Mouse (Mus musculus) midbrain, embryonic 14.5 days (tissue): Measurements from ENCODE around the gene Ctnna2. TPM values are rescaled to one million over a fixed set of nuclear protein-coding genes. Genes with fewer than 3 reads are reported as not detected.
A peak's percentile ranks its signal among the peaks of the same experiment; 100 is the strongest.

Source experiments
- ATAC-seq: fragments of 200-750 bp; cut with Nextera tagmentation; 2 replicates; pipeline ENCODE4 v1.8.0; 2017; ENCODE audit warnings: moderate number of reproducible peaks, moderate library complexity; ENCODE audit not compliant: low FRiP score, low TSS enrichment
- DNase-seq: peaks from one replicate; pipeline ENCODE4 v3.0.0-alpha.2; 2015
- H3K27ac ChIP-seq: fragments of 300-500 bp; sonication (generic); replicated peaks from 2 replicates; pipeline ENCODE4 v1.5.1; 2014; ENCODE audit warnings: mild to moderate bottlenecking, low read depth, low read length, moderate library complexity
- H3K27me3 ChIP-seq: fragments of 300-500 bp; sonication (generic); 2 replicates; pipeline ENCODE4 v1.6.1; 2014; ENCODE audit warnings: low read length, control low read depth, mixed read lengths; ENCODE audit not compliant: control insufficient read depth, insufficient read depth
- H3K36me3 ChIP-seq: fragments of 300-500 bp; sonication (generic); 2 replicates; pipeline ENCODE4 v1.6.1; 2014; ENCODE audit warnings: low read length, control low read depth; ENCODE audit not compliant: control insufficient read depth, insufficient read depth
- H3K4me1 ChIP-seq: fragments of 300-500 bp; sonication (generic); 2 replicates; pipeline ENCODE4 v1.6.1; 2014; ENCODE audit warnings: mild to moderate bottlenecking, antibody characterized with exemption, low read length, control low read depth; ENCODE audit not compliant: control insufficient read depth, insufficient read depth
- H3K4me2 ChIP-seq: fragments of 300-500 bp; sonication (generic); 2 replicates; pipeline ENCODE4 v1.6.1; 2014; ENCODE audit warnings: mild to moderate bottlenecking, low read length, moderate library complexity
- H3K4me3 ChIP-seq: fragments of 300-500 bp; sonication (generic); replicated peaks from 2 replicates; pipeline ENCODE4 v1.5.1; 2014; ENCODE audit warnings: low read depth, low read length
- H3K9ac ChIP-seq: fragments of 300-500 bp; sonication (generic); replicated peaks from 2 replicates; pipeline ENCODE4 v1.6.1; 2014; ENCODE audit warnings: mild to moderate bottlenecking, low read length, moderate library complexity
- H3K9me3 ChIP-seq: fragments of 300-500 bp; sonication (generic); 2 replicates; pipeline ENCODE4 v1.6.1; 2016; ENCODE audit warnings: low read length, control low read depth, mixed read lengths; ENCODE audit not compliant: control insufficient read depth
- WGBS: fragments of 180-500 bp; shearing (Covaris S2); extraction: QIAGEN DNeasy Blood & Tissue Kit; methylation state at CpG from one replicate; pipeline ENCODE4 v1.1.7; 2014; 5-methylcytosine and 5-hydroxymethylcytosine counted together
- polyA plus RNA-seq: library from polyadenylated mRNA; unstranded; fragments of >200 nt; fragmentation: Nextera tagmentation; extraction: Ambion mirVana; gene quantifications from 2 replicates; pipeline ENCODE4 v1.2.1, GENCODE M21; 2014

Gene Ctnna2
- polyA plus RNA-seq: 137 and 141 TPM in 2 replicates

GRCm38 (mm10) chr6:77979241-77979961, at the start of gene Ctnna2:
Gene Ctnna2, minus strand, starts transcription at chr6:77979699.
- no peaks in the 10 kb centered on the region for H3K27me3 ChIP-seq
- H3K9ac ChIP-seq: peak within 1 kb of the TSS; percentile 86
- no peaks in the 10 kb centered on the region for H3K9me3 ChIP-seq
- peaks cover 33% of the 10 kb centered on the region for H3K4me1 ChIP-seq
- H3K4me3 ChIP-seq: peak within 1 kb of the TSS; percentile 70
- under 1% methylated on average over 52 of the region's 58 CpGs for WGBS
- peak within 1 kb of the TSS; percentile 98 for H3K27ac ChIP-seq
- peak; percentile 99 for DNase-seq
- ATAC-seq: peak; percentile 96
- peak within 1 kb of the TSS; percentile 59 for H3K4me2 ChIP-seq
- no peaks in the 10 kb centered on the region for H3K36me3 ChIP-seq

GRCm38 (mm10) chr6:77980137-77981052, 896 bp upstream of the Ctnna2 start:
- peak; percentile 0; the same call in 1 of the 2 replicates for ATAC-seq
- 8% methylated on average over 15 of the region's 15 CpGs for WGBS
- peak overlapping the region; percentile 98 for H3K27ac ChIP-seq

GRCm38 (mm10) chr6:77978476-77979240, 841 bp downstream of the Ctnna2 start:
- H3K27ac ChIP-seq: peak overlapping the region; percentile 98
- H3K36me3 ChIP-seq: no peaks in the 10 kb centered on the region
- DNase-seq: peak; percentile 66
- peak overlapping the region; percentile 86 for H3K9ac ChIP-seq
- peaks cover 36% of the 10 kb centered on the region for H3K4me1 ChIP-seq
- H3K4me2 ChIP-seq: peak overlapping the region; percentile 59
- WGBS: 7% methylated on average over 10 of the region's 10 CpGs
- H3K4me3 ChIP-seq: peak overlapping the region; percentile 70
- H3K27me3 ChIP-seq: no peaks in the 10 kb centered on the region
- ATAC-seq: peak; percentile 9
- no peaks in the 10 kb centered on the region for H3K9me3 ChIP-seq

More at GRCm38 (mm10) chr6:77980137-77981052, 896 bp upstream of the Ctnna2 start:
- Histone ChIP-seq H3K4me2 (peak overlapping the region; percentile 59), H3K36me3 (no peaks in the 10 kb centered on the region), H3K4me1 (peaks cover 33% of the 10 kb centered on the region), H3K9me3 (no peaks in the 10 kb centered on the region), H3K4me3 (peak overlapping the region; percentile 70), H3K27me3 (no peaks in the 10 kb centered on the region), H3K9ac (peak overlapping the region; percentile 86; the same call in 1 of the 2 replicates)
- peak; percentile 54 for DNase-seq

GRCm38 (mm10) chr6:77970545-77971242, 8.8 kb downstream of the Ctnna2 start:
- H3K4me3 ChIP-seq: no peak overlapping the region
- ATAC-seq (peak; percentile 57; the same call in 1 of the 2 replicates), DNase-seq (peak; percentile 69)
- H3K9ac ChIP-seq: no peak overlapping the region
- H3K27ac ChIP-seq: peak overlapping the region; percentile 47; the same call in 1 of the 2 replicates
- no peaks in the 10 kb centered on the region for H3K27me3 ChIP-seq
- no peaks in the 10 kb centered on the region for H3K36me3 ChIP-seq
- peaks cover 18% of the 10 kb centered on the region for H3K4me1 ChIP-seq
- WGBS: 65% methylated on average over 10 of the region's 10 CpGs
- H3K4me2 ChIP-seq: no peak overlapping the region
- H3K9me3 ChIP-seq: no peaks in the 10 kb centered on the region

GRCm38 (mm10) chr6:77969774-77970173, 9.7 kb downstream of the Ctnna2 start:
- peak overlapping the region; percentile 58; the same call in 1 of the 2 replicates for H3K27ac ChIP-seq
- WGBS: 44% methylated on average over 4 of the region's 4 CpGs
- H3K36me3 ChIP-seq: no peaks in the 10 kb centered on the region
- H3K4me2 ChIP-seq: no peak overlapping the region
- H3K9ac ChIP-seq: no peak overlapping the region
- H3K27me3 ChIP-seq: no peaks in the 10 kb centered on the region
- H3K9me3 ChIP-seq: no peaks in the 10 kb centered on the region
- peaks cover 16% of the 10 kb centered on the region for H3K4me1 ChIP-seq
- no peak for DNase-seq
- no peak for ATAC-seq
- H3K4me3 ChIP-seq: no peak overlapping the region

- DNase-seq: no peak
- H3K9me3 ChIP-seq: no peaks in the 10 kb centered on the region
- 88% methylated on average over 1 of the region's 1 CpGs for WGBS
Observed at GRCm38 (mm10) chr6:77962011-77962410, 17.5 kb downstream of the Ctnna2 start.

GRCm38 (mm10) chr6:77951276-77951675, 28.2 kb downstream of the Ctnna2 start:
- H3K36me3 ChIP-seq: no peaks in the 10 kb centered on the region
- DNase-seq (no peak), ATAC-seq (no peak)
- H3K27ac ChIP-seq: 0 out of 2 replicates have a peak overlapping the region, but pooled peaks have one; percentile 26
- no peaks in the 10 kb centered on the region for H3K9me3 ChIP-seq
- H3K4me2 ChIP-seq: no peak overlapping the region
- no peaks in the 10 kb centered on the region for H3K27me3 ChIP-seq
- 84% methylated on average over 4 of the region's 4 CpGs for WGBS
- no peak overlapping the region for H3K9ac ChIP-seq
- H3K4me1 ChIP-seq: no peaks in the 10 kb centered on the region; the same call in 1 of the 2 replicates
- no peak overlapping the region for H3K4me3 ChIP-seq

More at GRCm38 (mm10) chr6:77962011-77962410, 17.5 kb downstream of the Ctnna2 start:
- Histone ChIP-seq H3K4me3 (no peak overlapping the region), H3K4me1 (no peaks in the 10 kb centered on the region), H3K27me3 (no peaks in the 10 kb centered on the region), H3K36me3 (no peaks in the 10 kb centered on the region), H3K27ac (no peak overlapping the region), H3K9ac (no peak overlapping the region), H3K4me2 (no peak overlapping the region)
- no peak for ATAC-seq
